Mouse (Mus musculus): ENCODE measurements around the gene Ppp1r13l. TPM values are rescaled to one million over a fixed set of nuclear protein-coding genes. Genes with fewer than 3 reads are reported as not detected.

The Ppp1r13l gene
- polyA plus RNA-seq (2012; rRNA removed), result 0.73 and 1.9 TPM in 2 replicates

DNA sequence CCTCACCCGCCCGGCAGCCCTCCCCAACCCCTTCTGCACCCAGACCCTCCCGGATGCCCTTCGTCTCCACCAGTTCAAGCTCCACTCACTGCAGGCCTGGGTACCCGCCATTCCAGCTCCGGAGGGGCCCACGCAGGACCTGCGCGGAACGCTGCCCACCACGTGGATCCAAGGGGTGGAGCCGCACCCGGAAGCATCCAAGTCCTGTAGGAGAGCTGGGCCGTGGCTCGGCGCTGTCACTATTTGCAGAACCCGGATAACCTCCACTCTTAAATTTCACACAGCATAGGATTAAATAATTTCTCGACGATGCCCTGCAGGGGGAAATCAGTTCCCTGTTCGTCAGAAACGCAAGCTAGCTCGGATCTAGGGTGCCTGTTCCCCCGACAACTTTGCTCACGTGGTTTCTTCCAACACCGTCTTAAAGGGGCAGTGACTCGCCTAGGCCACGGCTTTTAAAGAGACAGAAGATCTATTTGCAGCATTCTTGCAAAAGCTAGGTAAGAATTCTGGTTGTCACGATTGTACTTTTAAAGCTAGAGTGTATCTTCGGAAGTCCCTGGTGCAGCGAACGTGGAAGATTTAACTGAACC is at the start of gene Ppp1r13l, which contains the start of gene Cd3eap:
Gene Ppp1r13l, plus strand, starts transcription at position 451 of the 593 bp plus-strand sequence.
Gene Cd3eap, minus strand, starts transcription at position 185 of the 593 bp plus-strand sequence.

DNA sequence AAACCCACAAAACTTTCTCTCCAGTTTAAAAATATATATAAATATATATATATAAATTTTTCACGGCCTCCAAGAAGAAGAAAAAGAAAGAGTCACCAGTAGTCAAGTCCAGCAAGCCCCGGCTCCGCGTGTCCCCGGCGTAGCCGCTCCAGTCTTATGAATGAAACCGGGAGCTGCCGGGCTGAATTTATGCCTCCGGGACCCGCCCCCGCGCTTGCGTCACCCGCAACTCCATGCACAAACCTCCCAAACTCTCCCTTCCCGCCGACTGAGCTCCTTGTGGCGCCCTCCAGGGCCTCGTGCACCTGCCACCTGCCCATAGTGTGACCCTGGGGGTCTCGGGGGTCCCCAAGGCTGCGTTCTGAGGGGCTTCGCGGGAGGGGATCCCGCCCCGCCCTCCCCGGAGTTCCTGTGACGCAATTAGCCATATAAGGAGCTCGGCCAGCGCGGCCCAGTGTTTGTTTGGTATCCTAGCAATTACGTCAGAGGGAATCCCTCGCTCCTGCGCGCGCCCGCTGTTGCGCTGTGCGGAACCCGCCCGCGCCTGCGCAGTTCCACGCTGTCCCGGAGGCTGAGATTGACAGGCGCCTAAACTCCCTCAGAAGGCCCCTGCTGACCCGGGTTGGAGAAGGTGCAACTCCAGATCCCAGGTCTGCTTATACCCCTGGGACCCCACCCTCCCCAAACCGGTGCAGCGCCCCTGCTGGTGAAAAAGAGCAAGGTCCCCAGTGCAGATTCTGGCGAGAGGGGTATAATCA is 49.5 kb upstream of the Ppp1r13l start, which contains the start of gene Fosb:
Gene Fosb, minus strand, starts transcription at position 168 of the 758 bp plus-strand sequence.

DNA sequence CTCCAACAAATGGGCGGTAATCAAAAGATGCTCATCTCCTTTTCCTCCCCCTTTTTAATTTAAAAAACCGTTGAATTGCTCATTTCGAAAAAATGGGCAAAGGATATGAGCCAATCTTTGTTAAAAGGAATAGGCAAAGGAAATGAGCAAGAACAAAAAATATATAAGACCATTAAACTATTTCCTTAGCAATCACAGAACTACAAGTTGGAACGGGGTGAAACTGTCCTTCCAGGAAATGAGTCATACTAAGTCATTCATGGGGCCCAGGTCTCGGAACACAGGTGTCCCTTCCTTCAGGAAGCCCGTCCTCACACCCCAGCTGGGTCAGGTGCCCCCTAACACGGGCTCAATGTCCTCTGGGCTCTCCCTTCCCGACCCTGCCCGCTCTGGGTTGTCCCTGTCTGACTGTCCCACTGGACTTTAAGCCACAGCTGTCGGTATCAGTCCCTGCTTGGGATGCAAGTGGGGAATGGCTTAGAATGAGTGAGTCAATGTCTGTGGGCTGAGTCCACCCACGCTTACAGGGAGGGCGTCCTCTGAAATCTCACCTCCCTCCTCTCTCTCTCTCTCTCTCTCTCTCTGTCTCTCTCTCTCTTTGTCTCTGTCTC is 15.2 kb upstream of the Ppp1r13l start, which contains the start of gene Ercc1:
Gene Ercc1, plus strand, starts transcription at position 542 of the 611 bp plus-strand sequence.

DNA sequence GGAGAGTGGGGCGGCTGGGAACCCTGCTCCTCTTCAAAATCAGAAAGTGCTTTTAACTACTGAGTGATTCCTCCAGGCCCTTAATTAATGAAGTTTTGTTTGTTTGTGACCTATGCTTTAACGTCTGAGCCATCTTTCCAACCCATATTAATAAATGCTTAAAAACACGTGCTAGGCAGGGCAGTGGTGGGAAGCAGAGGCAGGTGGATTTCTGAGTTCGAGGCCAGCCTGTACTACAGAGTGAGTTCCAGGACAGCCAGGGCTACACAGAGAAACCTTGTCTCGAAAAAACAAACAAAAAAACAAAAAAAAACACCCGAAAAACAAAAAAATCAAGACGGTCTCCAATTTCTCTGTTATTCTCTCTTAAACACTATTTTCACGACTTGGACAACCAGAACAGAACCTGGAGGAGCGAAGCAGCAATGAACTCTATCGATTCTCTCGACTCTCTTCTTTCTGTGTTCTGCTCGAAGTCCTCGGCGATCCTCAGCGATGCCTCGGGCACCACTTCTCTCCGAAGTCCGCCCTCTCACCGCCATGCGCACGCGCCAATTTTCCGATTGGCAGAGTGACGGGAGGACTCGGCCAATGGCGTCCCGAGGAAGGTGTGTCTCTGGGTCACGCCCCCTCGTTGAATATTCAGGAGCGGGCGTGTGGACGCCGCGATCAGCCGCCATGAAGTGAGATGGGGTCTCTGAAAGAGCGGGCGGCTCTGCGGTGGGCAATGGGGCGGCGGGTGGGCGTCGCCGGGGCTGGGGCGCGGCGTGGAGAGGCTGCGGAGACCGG is 22.0 kb downstream of the Ppp1r13l start, which contains the start of gene Ercc2:
Gene Ercc2, plus strand, starts transcription at position 634 of the 789 bp plus-strand sequence.

DNA sequence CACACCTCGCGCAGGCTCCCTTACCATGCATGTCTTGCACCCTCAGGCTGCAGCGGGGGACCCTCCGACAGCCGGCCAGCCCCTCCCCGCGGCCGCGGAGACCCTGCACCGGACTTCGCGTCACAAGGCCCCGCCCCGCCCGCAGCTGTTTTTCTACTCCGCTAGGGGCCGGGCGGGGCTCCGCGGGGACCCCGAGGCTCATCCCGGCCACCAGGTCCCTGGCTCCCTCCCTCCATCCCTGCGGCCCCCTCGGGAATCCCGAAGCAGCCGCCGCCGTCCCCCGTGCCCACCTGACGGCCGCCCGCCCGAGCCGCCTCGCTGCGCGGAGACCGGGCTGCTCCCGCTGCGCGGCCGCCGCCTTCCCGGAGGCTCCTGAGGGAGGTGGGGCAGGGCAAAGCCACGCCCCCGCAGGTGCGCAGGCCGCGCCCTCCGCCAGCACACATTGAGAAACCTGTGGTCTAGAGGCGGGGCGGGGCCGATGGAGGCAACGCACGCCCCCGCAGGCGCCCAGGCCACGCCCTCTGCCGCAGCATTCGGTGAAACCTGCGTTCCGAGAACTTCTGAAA is 44.3 kb downstream of the Ppp1r13l start, which contains the start of gene Klc3:
Gene Klc3, minus strand, starts transcription at position 374 of the 566 bp plus-strand sequence.

DNA sequence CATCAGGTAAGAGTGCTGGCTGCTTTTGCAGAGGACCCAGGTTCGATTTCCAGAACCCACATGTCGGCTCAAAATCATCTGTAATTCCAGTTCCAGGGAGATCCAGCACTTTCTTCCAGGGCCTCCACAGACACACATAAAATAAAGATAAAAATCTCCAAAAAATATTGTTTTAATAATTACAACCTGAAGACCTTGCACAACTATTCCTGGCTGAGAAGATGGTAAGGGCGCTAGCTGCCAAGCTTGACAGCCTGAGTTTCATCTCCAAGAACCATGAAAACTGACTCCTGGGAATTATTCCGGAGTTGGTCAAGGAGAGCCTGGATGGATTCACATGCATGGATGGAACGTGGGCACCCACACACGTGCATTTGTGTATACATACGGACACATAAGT is 44.9 kb downstream of the Ppp1r13l start, which contains the start of gene Ckm:
Gene Ckm, plus strand, starts transcription at position 301 of the 400 bp plus-strand sequence.

Other genes with a start within 250 kb of the Ppp1r13l start
- 0.11 and 0.14 TPM in 2 replicates for gene Gm4969, start 241.4 kb upstream of the Ppp1r13l start, polyA plus RNA-seq (2012; rRNA removed)
- 2.1 and 2.2 TPM in 2 replicates for gene Fbxo46, start 239.9 kb upstream of the Ppp1r13l start, polyA plus RNA-seq (2012; rRNA removed)
- 2.8 and 3.1 TPM in 2 replicates for gene Qpctl, start 210.5 kb upstream of the Ppp1r13l start, polyA plus RNA-seq (2012; rRNA removed)
- gene Snrpd2, start 210.0 kb upstream of the Ppp1r13l start, polyA plus RNA-seq (2012; rRNA removed), result 42.5 and 46.3 TPM in 2 replicates
- 1.00 and 2.3 TPM in 2 replicates for gene Gipr, start 193.6 kb upstream of the Ppp1r13l start, polyA plus RNA-seq (2012; rRNA removed)
- gene Eml2, start 183.3 kb upstream of the Ppp1r13l start, polyA plus RNA-seq (2012; rRNA removed), result 11.2 and 12.9 TPM in 2 replicates
- gene Gpr4, start 147.2 kb upstream of the Ppp1r13l start, polyA plus RNA-seq (2012; rRNA removed), result 0.94 and 0.97 TPM in 2 replicates
- 6.5 TPM in 2 replicates for gene Opa3, start 131.4 kb upstream of the Ppp1r13l start, polyA plus RNA-seq (2012; rRNA removed)
- 46.0 and 54.2 TPM in 2 replicates for gene Vasp, start 87.9 kb upstream of the Ppp1r13l start, polyA plus RNA-seq (2012; rRNA removed)
- 0.06 and 0.12 TPM in 2 replicates for gene Ppm1n, start 79.7 kb upstream of the Ppp1r13l start, polyA plus RNA-seq (2012; rRNA removed)
- gene Rtn2, start 77.1 kb upstream of the Ppp1r13l start, polyA plus RNA-seq (2012; rRNA removed), result 3.1 and 3.7 TPM in 2 replicates
- gene Fosb, start 49.7 kb upstream of the Ppp1r13l start, polyA plus RNA-seq (2012; rRNA removed), result 0.05 TPM in 2 replicates
- 7.9 and 9.1 TPM in 2 replicates for gene Ercc1, start 15.0 kb upstream of the Ppp1r13l start, polyA plus RNA-seq (2012; rRNA removed)
- 4.4 TPM in 2 replicates for gene Cd3eap, start 266 bp upstream of the Ppp1r13l start, polyA plus RNA-seq (2012; rRNA removed)
- gene Ercc2, start 22.3 kb downstream of the Ppp1r13l start, polyA plus RNA-seq (2012; rRNA removed), result 10.3 and 12.5 TPM in 2 replicates
- gene Klc3, start 44.4 kb downstream of the Ppp1r13l start, polyA plus RNA-seq (2012; rRNA removed), result 0.85 TPM in 2 replicates
- 0.31 and 2.5 TPM in 2 replicates for gene Ckm, start 45.0 kb downstream of the Ppp1r13l start, polyA plus RNA-seq (2012; rRNA removed)
- gene Mark4, start 99.1 kb downstream of the Ppp1r13l start, polyA plus RNA-seq (2012; rRNA removed), result 4.5 and 4.8 TPM in 2 replicates
- gene Exoc3l2, start 103.6 kb downstream of the Ppp1r13l start, polyA plus RNA-seq (2012; rRNA removed), result 2.2 and 2.4 TPM in 2 replicates
- 2.2 and 2.5 TPM in 2 replicates for gene Bloc1s3, start 148.6 kb downstream of the Ppp1r13l start, polyA plus RNA-seq (2012; rRNA removed)
- gene Trappc6a, start 148.6 kb downstream of the Ppp1r13l start, polyA plus RNA-seq (2012; rRNA removed), result 36.0 and 40.0 TPM in 2 replicates
- 0.02 and 0.06 TPM in 2 replicates for gene Nkpd1, start 158.1 kb downstream of the Ppp1r13l start, polyA plus RNA-seq (2012; rRNA removed)
- 21.3 and 26.8 TPM in 2 replicates for gene Ppp1r37, start 203.3 kb downstream of the Ppp1r13l start, polyA plus RNA-seq (2012; rRNA removed)
- gene Zfp296, start 217.5 kb downstream of the Ppp1r13l start, polyA plus RNA-seq (2012; rRNA removed), result 0.81 and 0.85 TPM in 2 replicates
- 28.8 and 31.3 TPM in 2 replicates for gene Gemin7, start 217.8 kb downstream of the Ppp1r13l start, polyA plus RNA-seq (2012; rRNA removed)
- 17.9 and 24.7 TPM in 2 replicates for gene Clasrp, start 244.7 kb downstream of the Ppp1r13l start, polyA plus RNA-seq (2012; rRNA removed)